Mouse (Mus musculus) hindbrain, embryonic 15.5 days (tissue): ENCODE results near the gene Myl12a. TPM values are rescaled to one million over a fixed set of nuclear protein-coding genes. Genes with fewer than 3 reads are reported as not detected.
"Not testable (repeated sequence)": the region's sequence is repeated elsewhere in the genome, so short reads cannot be mapped to it uniquely, and the experiment has no call there.

Source experiments
- ATAC-seq: fragments of 200-750 bp; cut with Nextera tagmentation; 2 replicates; pipeline ENCODE4 v1.8.0; 2017; ENCODE audit warnings: low read depth, moderate number of reproducible peaks, moderate TSS enrichment; ENCODE audit not compliant: low FRiP score
- H3K27ac ChIP-seq: fragments of 300-500 bp; sonication (generic); replicated peaks from 2 replicates; pipeline ENCODE4 v1.5.1; 2015; ENCODE audit warnings: mild to moderate bottlenecking, inconsistent platforms
- H3K27me3 ChIP-seq: fragments of 300-500 bp; sonication (generic); 2 replicates; pipeline ENCODE4 v1.6.1; 2015; ENCODE audit warnings: control low read depth, inconsistent platforms
- H3K36me3 ChIP-seq: fragments of 300-500 bp; sonication (generic); 2 replicates; pipeline ENCODE4 v1.6.1; 2015; ENCODE audit warnings: control low read depth, inconsistent platforms
- H3K4me1 ChIP-seq: fragments of 300-500 bp; sonication (generic); replicated peaks from 2 replicates; pipeline ENCODE4 v1.6.1; 2015; ENCODE audit warnings: control low read depth, inconsistent platforms
- H3K4me2 ChIP-seq: fragments of 300-500 bp; sonication (generic); 2 replicates; pipeline ENCODE4 v1.6.1; 2015; ENCODE audit warnings: moderate library complexity, mild to moderate bottlenecking, inconsistent platforms
- H3K4me3 ChIP-seq: fragments of 300-500 bp; sonication (generic); 2 replicates; pipeline ENCODE4 v1.5.1; 2015; ENCODE audit warnings: mild to moderate bottlenecking, inconsistent platforms
- H3K9ac ChIP-seq: fragments of 300-500 bp; sonication (generic); 2 replicates; pipeline ENCODE4 v1.6.1; 2015; ENCODE audit warnings: inconsistent platforms
- H3K9me3 ChIP-seq: fragments of 300-500 bp; sonication (generic); 2 replicates; pipeline ENCODE4 v1.6.1; 2016; ENCODE audit warnings: control low read depth, inconsistent platforms
- WGBS: fragments of 180-500 bp; shearing (Covaris S2); methylation state at CpG from one replicate; pipeline ENCODE4 v1.1.7; 2015; 5-methylcytosine and 5-hydroxymethylcytosine counted together
- polyA plus RNA-seq: library from polyadenylated mRNA; unstranded; fragments of >200 nt; fragmentation: Nextera tagmentation; extraction: Ambion mirVana; gene quantifications from 2 replicates; pipeline ENCODE4 v1.2.1, GENCODE M21; 2015

Gene Myl12a
- polyA plus RNA-seq, 1 experiment from 2014 or later: 104 TPM

DNA sequence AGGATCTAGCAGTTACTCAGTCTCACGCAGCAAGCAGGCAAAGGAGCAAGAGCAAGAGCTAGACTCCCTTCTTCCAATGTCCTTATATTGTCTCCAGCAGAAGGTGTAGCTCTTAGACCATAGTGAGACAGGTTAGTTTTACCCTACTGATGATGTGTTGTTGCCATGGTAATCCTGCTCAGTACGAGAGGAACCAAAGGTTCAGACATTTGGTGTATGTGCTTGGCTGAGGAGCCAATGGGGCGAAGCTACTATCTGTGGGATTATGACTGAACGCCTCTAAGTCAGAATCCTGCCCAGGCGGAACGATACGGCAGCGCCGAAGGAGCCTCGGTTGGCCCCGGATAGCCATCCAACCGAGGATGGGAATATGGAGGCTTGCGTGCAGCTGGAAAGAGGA, 39.1 kb downstream of the Myl12a start:
- not testable (repeated sequence) for H3K27ac ChIP-seq, H3K9ac ChIP-seq, H3K4me1 ChIP-seq, H3K4me3 ChIP-seq, H3K27me3 ChIP-seq, H3K4me2 ChIP-seq, H3K9me3 ChIP-seq, H3K36me3 ChIP-seq
- WGBS: 71% methylated on average over 13 of the region's 13 CpGs
- ATAC-seq: peak; percentile 100

DNA sequence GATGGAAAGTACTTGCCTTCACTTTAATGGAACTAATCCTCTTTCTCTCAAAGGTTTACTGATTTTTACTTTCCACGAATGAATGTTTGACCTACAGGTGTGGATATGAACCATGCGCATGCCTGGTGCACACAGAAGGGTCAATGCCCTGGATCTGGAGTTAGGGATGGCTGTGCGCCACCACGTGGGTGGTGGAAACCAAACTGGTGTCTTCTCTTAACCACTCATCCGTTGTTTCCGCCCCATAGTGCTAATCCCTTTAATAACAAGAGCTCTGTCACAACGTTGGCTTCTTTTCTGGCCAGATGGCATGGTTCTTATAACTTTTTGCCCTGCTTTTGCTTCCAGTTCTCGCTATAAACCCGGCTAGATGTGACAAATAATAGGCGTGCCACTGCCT, 51.4 kb downstream of the Myl12a start:
- H3K36me3 ChIP-seq: no peaks in the 10 kb centered on the region
- 81% methylated on average over 10 of the region's 10 CpGs for WGBS
- no peak overlapping the region for H3K4me2 ChIP-seq
- no peak overlapping the region for H3K27ac ChIP-seq
- ATAC-seq: no peak
- no peak overlapping the region for H3K9ac ChIP-seq
- no peak overlapping the region for H3K4me3 ChIP-seq
- no peaks in the 10 kb centered on the region for H3K4me1 ChIP-seq
- H3K9me3 ChIP-seq: no peaks in the 10 kb centered on the region
- H3K27me3 ChIP-seq: no peaks in the 10 kb centered on the region

DNA sequence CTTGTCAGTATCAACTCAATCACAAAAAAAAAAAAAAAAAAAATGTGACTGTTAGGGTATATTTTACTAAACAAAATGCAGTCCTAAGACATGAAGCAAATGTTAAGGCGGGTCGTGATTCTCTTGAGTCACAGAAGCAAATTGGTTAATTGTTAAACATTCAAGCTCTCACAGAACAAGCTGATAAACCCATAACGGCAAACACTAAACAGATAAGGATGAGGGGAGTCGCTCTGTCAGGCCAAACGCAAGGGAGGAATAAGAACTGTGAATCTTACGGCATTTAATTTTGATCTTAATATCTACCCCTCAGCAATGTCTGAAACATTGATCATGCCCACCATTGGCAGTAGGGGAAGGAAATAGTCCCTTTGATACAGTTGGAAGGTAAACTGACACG, 53.5 kb downstream of the Myl12a start:
- no peaks in the 10 kb centered on the region for H3K9me3 ChIP-seq
- no peak overlapping the region for H3K9ac ChIP-seq
- no peak overlapping the region for H3K4me2 ChIP-seq
- no peaks in the 10 kb centered on the region for H3K4me1 ChIP-seq
- H3K27ac ChIP-seq: no peak overlapping the region
- H3K4me3 ChIP-seq: no peak overlapping the region
- no peaks in the 10 kb centered on the region for H3K36me3 ChIP-seq
- 91% methylated on average over 7 of the region's 7 CpGs for WGBS
- ATAC-seq: no peak
- H3K27me3 ChIP-seq: no peaks in the 10 kb centered on the region

DNA sequence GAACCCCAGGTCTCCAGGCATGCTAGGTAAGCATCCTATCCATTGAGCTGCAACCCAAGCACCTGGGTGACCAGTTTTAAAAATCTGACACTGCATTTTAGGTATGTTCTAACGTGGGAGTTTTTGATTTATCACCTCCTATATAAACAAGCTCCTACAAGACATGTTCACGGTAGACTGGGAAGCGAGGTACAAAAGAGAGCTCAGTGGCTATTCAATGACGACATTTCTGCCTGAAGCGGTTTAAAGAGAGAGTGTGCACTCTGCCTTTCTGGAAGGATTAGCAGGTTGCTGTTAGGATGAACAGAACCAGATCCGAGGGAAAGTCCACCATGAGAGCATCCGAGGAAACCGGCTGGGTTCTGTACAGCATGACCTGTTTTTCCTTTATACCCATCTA, 54.0 kb downstream of the Myl12a start:
- H3K4me3 ChIP-seq: no peak overlapping the region
- WGBS: 66% methylated on average over 8 of the region's 8 CpGs
- no peaks in the 10 kb centered on the region for H3K36me3 ChIP-seq
- H3K4me2 ChIP-seq: no peak overlapping the region
- no peaks in the 10 kb centered on the region for H3K4me1 ChIP-seq
- H3K27me3 ChIP-seq: no peaks in the 10 kb centered on the region
- no peak overlapping the region for H3K9ac ChIP-seq
- no peak for ATAC-seq
- H3K9me3 ChIP-seq: no peaks in the 10 kb centered on the region
- no peak overlapping the region for H3K27ac ChIP-seq

DNA sequence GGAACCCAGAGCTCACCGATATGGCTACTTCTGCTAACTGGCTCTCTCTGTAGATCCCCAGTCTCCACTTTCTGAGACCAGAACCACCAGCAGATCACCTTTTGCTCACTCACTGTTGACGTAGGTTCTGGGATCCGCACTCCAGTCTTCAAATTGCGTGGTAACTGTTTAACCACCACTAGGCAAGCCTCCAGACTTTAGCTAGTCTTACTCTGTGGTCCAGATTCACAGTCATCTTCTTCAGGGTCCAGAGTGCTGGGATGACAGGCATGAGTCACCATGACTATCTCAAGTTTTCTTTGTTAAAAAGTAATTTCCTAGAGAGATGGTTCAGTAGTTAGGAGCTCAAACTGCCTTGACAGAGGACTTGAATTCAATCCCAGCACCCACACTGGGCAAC, 58.9 kb downstream of the Myl12a start:
- ATAC-seq: no peak
- no peak overlapping the region for H3K9ac ChIP-seq

More for the DNA sequence above, 58.9 kb downstream of the Myl12a start:
- H3K27me3 ChIP-seq: no peaks in the 10 kb centered on the region
- 94% methylated on average over 4 of the region's 4 CpGs for WGBS
- no peak overlapping the region for H3K4me3 ChIP-seq
- H3K4me2 ChIP-seq: no peak overlapping the region
- H3K9me3 ChIP-seq: peaks cover 5% of the 10 kb centered on the region; the same call in 1 of the 2 replicates
- H3K36me3 ChIP-seq: no peaks in the 10 kb centered on the region
- H3K27ac ChIP-seq: no peak overlapping the region
- H3K4me1 ChIP-seq: no peaks in the 10 kb centered on the region

Other genes starting within 250 kb of the Myl12a start
- 14.6 and 16.2 TPM in 2 replicates for gene Tgif1, start 149.3 kb downstream of the Myl12a start, polyA plus RNA-seq
- gene Myom1, start 245 bp downstream of the Myl12a start, polyA plus RNA-seq: 1.6 TPM in 2 replicates
- gene Lpin2, start 179.7 kb upstream of the Myl12a start, polyA plus RNA-seq: 41.7 and 42.6 TPM in 2 replicates